Mouse (Mus musculus): ENCODE data around the gene Casp8ap2.

Casp8ap2 gene

GRCm38 (mm10) chr4:32615034-32615881, at the start of gene Casp8ap2:
Gene Casp8ap2, plus strand, starts transcription at chr4:32615451.
- peak; percentile 98 for DNase-seq

GRCm38 (mm10) chr4:32569054-32569453, 46.2 kb upstream of the Casp8ap2 start:
- DNase-seq, result no peak

GRCm38 (mm10) chr4:32569995-32570938, 45.0 kb upstream of the Casp8ap2 start:
- peak; percentile 52 for DNase-seq

DNA sequence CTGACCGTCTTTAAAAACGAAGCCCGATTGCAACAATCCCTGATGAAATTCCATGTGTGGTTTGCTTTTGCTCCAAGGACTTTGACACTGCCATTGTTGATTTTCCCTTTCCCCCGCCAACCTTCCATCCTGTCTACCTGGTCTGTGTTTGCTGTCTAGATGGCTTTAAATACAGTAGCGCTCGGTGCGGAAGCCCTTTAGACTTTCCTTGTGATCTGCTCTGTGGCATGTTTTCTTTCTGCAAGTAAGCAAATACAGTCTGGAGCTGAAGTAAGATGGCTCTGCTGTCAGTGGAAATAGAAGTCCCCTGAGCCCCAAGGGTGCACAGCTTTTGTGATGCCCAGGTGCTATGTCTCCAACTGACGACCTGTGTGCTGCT, 44.3 kb upstream of the Casp8ap2 start:
- DNase-seq, result no peak

DNA sequence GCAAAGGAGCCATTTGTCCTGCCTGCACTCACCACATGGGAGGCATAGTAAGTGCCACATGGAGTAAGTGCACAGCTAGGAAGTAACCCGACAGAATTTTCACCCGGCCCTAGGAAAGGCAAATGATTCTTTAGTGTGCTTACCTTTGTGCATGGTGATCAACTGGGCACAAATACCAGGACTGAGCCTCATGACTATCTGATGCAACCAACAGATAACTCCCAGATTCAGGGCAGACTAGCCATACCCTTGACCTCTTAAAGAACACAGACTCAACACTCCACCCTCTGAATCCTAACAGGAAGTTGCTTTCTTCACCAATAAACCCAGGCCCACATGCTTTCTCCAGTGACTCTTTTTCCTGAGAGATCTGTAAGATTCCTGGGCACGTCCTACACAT, 43.8 kb upstream of the Casp8ap2 start:
- no peak for DNase-seq

DNA sequence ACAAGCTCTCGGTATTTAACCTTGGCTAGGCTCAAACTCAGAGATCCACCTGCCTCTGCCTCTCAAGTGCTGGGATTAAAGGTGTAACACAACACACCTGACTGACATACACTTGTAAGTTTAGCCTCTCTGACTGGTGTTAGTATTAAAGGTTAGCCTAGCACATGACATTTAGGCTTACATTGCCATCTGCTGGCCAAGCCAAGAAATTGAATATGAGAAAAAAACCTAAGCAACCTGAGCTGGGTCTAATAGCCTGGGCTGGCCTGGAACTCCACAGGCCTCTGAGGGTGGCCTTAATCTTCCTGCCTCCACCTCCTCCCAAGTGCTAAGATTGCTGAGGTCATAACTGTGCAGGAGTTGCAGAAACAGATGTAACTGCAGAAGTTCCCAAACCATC, 43.1 kb upstream of the Casp8ap2 start:
- no peak for DNase-seq

- no peak for DNase-seq
Measured at GRCm38 (mm10) chr4:32573586-32573985, 41.7 kb upstream of the Casp8ap2 start.

DNA sequence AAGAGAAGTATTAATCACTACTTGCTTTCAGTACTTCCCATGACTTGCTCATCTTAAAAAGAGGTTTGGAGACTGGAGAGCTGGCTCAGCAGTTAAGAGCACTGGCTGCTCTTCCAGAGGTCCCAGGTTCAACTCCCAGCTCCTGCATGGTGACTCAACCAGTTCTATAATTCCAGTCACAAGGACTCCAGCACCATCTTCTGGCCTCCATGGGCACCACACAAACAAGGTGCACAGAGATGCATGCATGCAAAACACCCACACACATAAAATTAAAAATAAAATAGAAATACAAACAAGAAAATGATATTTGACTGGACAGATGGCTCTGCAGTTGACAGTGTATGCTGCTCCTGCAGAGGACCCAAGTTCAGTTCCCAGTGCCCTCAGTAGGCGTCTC, 40.6 kb upstream of the Casp8ap2 start:
- DNase-seq, result no peak

GRCm38 (mm10) chr4:32575165-32575564, 40.1 kb upstream of the Casp8ap2 start:
- no peak for DNase-seq

- no peak for DNase-seq
Measured at GRCm38 (mm10) chr4:32579850-32580249, 35.4 kb upstream of the Casp8ap2 start.

DNA sequence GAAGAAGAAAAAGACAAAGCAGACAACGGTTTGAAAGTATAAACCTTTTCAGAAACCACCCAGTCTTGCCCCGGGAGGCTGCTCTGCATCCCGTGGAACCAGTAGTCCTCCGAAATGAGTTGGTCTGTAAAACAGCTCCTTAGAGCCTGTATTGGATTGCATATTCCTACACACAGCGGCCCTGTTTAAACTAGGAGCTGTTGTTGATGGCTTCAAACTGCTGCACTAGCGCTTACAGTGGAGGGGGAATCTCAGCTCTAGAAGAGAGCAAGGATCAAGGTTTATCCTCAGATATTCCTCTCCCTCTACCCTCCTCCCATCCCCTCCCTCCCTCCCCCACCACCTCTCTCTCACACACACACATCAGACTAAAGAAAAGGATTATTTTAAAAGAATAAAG, 31.1 kb upstream of the Casp8ap2 start:
- no peak for DNase-seq

- no peak for DNase-seq
Measured at GRCm38 (mm10) chr4:32586596-32586995, 28.7 kb upstream of the Casp8ap2 start.

DNA sequence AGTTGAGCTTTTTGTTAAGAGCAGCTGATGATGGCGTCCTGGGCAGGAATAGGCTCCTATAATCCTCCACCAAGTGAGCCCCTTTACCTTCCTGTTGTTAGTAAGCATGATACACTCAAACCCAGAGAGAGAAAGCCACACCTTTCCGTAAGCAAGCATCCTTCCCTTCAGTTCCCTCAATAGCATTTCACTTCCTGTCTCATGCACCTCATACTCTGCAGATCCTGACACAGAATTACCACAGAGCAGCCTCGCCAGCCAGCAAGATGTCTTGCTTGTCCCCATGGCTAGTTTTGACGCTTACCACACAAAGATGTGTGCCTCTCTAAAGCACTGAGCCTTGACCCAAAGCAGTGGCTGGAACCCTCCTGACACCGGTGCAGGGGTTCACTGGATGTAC, 27.7 kb upstream of the Casp8ap2 start:
- DNase-seq, result no peak

DNA sequence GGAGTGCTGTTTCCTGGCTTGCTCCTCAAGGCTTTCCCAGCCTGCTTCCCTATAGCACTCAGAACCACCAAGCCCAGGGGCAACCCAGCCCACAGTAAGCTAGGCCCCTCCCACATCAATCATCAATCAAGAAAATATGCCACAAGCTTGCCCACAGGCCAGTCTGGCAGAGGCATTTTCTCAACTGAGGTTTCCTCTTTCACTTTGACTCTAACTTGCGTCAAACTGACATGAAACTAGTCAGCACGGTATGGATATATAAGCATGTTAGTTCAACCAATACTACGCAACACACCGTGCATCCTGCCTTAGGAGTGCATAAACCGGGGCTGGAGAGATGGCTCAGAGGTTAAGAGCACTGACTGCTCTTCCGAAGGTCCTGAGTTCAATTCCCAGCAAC, 27.0 kb upstream of the Casp8ap2 start:
- DNase-seq, result no peak

DNA sequence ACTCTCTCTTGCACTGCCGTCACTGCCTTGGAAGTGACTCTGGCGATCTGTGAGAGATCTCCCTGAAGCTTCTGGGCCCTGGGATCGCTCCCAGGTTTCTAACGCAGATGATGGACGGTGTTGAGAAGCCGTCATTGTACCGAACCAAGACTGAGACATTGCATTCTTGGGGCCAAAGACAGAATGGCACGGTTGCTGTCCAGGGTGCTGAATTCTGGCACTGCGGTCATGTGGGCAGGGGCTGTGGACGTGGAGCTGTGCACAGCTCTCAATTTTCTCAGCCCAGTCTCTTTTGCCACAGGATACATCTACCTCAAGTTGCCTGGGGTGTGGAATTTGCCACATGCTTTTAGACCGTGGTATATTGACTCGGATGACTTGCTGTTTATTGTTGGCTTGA, 14.1 kb upstream of the Casp8ap2 start:
- no peak for DNase-seq

GRCm38 (mm10) chr4:32602660-32603059, 12.6 kb upstream of the Casp8ap2 start, which contains the start of gene Gja10:
Gene Gja10, minus strand, starts transcription at chr4:32602760.
- no peak for DNase-seq

- no peak for DNase-seq
Measured at GRCm38 (mm10) chr4:32621637-32622036, 6.4 kb downstream of the Casp8ap2 start.

- DNase-seq, result no peak
Measured at GRCm38 (mm10) chr4:32651669-32652068, 36.4 kb downstream of the Casp8ap2 start.

- DNase-seq, result no peak
Measured at GRCm38 (mm10) chr4:32656146-32656904, 41.1 kb downstream of the Casp8ap2 start.

DNA sequence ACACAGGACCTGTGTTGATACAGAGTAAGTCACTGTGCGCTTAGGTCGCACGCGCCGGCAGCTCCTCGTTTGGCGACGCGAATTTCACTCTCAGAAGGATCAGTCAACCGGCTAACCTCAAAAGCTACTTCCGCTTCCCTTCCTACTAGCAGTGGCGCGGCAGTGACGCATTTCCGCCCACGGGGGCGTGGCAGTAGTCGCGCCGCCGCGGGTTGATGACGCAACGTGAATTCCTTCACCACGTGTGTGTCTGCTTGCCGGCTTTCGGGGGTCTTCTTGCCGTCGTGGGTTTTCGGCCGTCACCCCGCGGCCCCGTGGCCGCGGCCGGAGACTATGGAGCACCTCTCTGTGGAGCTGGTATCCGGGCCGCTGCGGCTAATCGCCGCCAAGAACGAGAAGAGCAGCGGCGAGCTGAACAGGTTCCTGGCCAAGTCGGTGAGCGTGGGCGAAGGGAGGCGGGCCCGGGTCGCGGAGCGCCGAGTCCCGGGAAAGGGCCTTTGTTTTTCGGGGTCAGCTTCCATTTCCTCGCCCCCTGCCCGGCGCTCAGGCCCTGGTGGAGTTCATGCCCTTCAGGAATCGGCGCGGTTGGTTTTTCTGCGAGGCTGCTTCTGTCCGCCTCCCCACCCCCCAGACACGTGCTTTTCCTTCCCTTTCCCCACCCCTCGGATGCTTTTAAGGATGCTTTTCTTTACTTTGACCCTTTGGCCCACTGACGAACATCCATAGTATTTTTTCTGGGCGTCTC, 41.8 kb downstream of the Casp8ap2 start, which contains the start of gene Mdn1:
Mdn1 (plus strand) TSS at position 202 of the 745 bp plus-strand sequence.
- peak; percentile 95 for DNase-seq

GRCm38 (mm10) chr4:32665843-32666242, 50.6 kb downstream of the Casp8ap2 start:
- no peak for DNase-seq

DNA sequence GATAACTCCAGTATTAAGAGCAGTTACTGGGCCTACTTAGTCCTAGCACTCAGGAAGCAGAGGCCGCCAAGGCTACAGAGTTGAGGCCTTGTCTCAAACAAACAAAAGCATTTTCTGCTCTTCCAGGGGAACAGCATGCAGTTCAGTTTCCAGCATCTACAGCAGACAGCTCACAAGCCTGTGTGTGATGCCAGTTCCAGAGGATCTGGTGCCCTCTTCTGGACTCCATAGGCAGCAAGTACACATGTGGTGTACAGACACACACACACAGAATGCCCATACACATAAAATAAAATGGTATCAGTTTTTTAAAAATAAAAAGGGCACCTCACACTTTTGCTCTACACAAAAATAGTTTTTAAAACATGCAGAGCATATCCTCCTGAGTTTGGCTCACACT, 53.0 kb downstream of the Casp8ap2 start:
- no peak for DNase-seq

Measured in right cerebral cortex, postnatal 25 days (tissue).